Mouse (Mus musculus) limb, embryonic 14.5 days (tissue): ENCODE measurements at regions not wholly inside any gene's neighbourhood (a gene's known extent, or its start where the extent isn't known, plus 50 kb on each side); places are given as distances from the start of the nearest gene placed in this dataset.

Experiments
- ATAC-seq: fragments of 200-750 bp; cut with Nextera tagmentation; 2 replicates; pipeline ENCODE4 v1.8.0; 2017; ENCODE audit warnings: low read depth, moderate number of reproducible peaks, moderate TSS enrichment; ENCODE audit not compliant: low FRiP score
- DNase-seq: peaks from one replicate; pipeline ENCODE4 v3.0.0-alpha.2; 2015; ENCODE audit warnings: low spot score
- H3K27ac ChIP-seq: fragments of 300-500 bp; sonication (generic); replicated peaks from 2 replicates; pipeline ENCODE4 v1.5.1; 2014; ENCODE audit warnings: low read depth, mild to moderate bottlenecking, low read length, moderate library complexity, mixed read lengths
- H3K27me3 ChIP-seq: fragments of 300-500 bp; sonication (generic); 2 replicates; pipeline ENCODE4 v1.6.1; 2014; ENCODE audit warnings: low read length, mixed read lengths; ENCODE audit not compliant: control insufficient read depth, insufficient read depth
- H3K36me3 ChIP-seq: fragments of 300-500 bp; sonication (generic); 2 replicates; pipeline ENCODE4 v1.6.1; 2014; ENCODE audit warnings: mild to moderate bottlenecking, low read length, moderate library complexity, mixed read lengths; ENCODE audit not compliant: control insufficient read depth, insufficient read depth
- H3K4me1 ChIP-seq: fragments of 300-500 bp; sonication (generic); 2 replicates; pipeline ENCODE4 v1.6.1; 2014; ENCODE audit warnings: antibody characterized with exemption, low read length, mixed read lengths; ENCODE audit not compliant: control insufficient read depth, insufficient read depth
- H3K4me2 ChIP-seq: fragments of 300-500 bp; sonication (generic); replicated peaks from 2 replicates; pipeline ENCODE4 v1.6.1; 2014; ENCODE audit warnings: low read depth, mild to moderate bottlenecking, low read length, moderate library complexity; ENCODE audit not compliant: severe bottlenecking
- H3K4me3 ChIP-seq: fragments of 300-500 bp; sonication (generic); replicated peaks from 2 replicates; pipeline ENCODE4 v1.5.1; 2014; ENCODE audit warnings: low read length
- H3K9ac ChIP-seq: fragments of 300-500 bp; sonication (generic); 2 replicates; pipeline ENCODE4 v1.6.1; 2014; ENCODE audit warnings: mild to moderate bottlenecking, low read depth, low read length, moderate library complexity; ENCODE audit not compliant: severe bottlenecking
- H3K9me3 ChIP-seq: fragments of 300-500 bp; sonication (generic); 2 replicates; pipeline ENCODE4 v1.6.1; 2016; ENCODE audit warnings: low read length; ENCODE audit not compliant: control insufficient read depth
- POLR2A ChIP-seq: fragments of 200-500 bp; IDR thresholded peaks from 2 replicates; pipeline ENCODE4 v1.8.0; 2012; ENCODE audit warnings: inconsistent platforms, mild to moderate bottlenecking, moderate library complexity, borderline replicate concordance; ENCODE audit not compliant: insufficient read depth, insufficient read length; ENCODE audit errors: extremely low read depth
- WGBS: fragments of 180-500 bp; shearing (Covaris S2); extraction: QIAGEN DNeasy Blood & Tissue Kit; methylation state at CpG from one replicate; pipeline ENCODE4 v1.1.7; 2014; 5-methylcytosine and 5-hydroxymethylcytosine counted together

DNA sequence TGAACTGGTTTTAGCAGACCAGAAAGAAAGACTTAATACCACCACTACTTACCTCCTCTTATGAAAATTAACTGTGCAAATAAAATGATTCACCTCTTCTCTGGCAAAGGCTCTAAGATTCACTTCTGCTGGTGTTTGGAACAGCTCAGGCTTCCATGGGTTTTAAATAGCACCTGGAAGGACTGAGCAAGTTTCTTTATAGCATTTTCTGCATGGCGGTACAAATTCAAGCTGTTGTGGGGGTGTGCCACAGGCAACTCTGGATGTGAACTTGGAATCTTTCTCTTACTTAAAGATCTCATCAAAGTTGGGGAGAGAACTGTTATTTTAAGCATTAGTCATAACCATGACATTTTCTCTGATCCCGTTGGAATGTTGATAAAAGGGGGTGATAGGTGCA lies 350.1 kb upstream of the Cd180 start:
- H3K36me3 ChIP-seq = no peaks in the 10 kb centered on the region
- WGBS = 76% methylated on average over 2 of the region's 2 CpGs
- no peak overlapping the region for H3K9ac ChIP-seq
- ATAC-seq = no peak
- no peaks in the 10 kb centered on the region for H3K27me3 ChIP-seq
- TF ChIP-seq POLR2A = no peak
- H3K4me3 ChIP-seq = no peak overlapping the region
- H3K4me1 ChIP-seq = no peaks in the 10 kb centered on the region
- DNase-seq = no peak
- no peak overlapping the region for H3K27ac ChIP-seq
- H3K4me2 ChIP-seq = no peak overlapping the region
- peaks cover 3% of the 10 kb centered on the region; the same call in 1 of the 2 replicates for H3K9me3 ChIP-seq

DNA sequence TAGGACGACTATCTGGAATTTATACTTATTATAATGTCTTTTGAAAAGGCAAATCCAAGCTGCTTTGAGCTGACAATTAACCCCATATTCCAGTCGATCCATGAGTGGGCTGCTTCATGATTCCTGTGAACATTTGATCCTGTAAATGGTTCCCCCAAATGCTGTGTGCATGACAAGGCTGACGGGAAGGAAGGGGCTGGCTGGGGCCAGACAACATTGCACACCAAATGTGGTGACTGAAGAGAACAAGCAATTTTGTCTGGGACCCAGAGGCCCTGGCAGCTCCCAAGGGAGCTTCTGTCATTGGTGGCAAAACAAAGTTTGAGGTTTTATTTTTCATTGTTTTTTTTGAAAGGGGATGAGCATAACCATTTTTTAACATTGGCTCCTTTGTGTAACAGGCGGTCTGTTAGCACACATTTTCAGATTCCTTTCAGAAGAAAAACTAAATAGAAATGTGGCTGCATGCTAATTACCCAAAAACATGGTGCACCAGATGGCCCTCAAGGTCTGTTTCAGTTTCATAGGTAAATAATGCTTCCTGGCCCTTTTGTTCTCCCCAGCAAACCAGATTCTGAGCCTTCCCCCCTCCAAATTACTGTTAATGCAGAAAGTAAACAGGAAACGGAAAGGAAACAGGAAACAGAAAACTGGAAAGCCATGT lies 348.6 kb upstream of the Cd180 start:
- no peak overlapping the region for H3K9ac ChIP-seq
- H3K36me3 ChIP-seq = no peaks in the 10 kb centered on the region
- H3K4me2 ChIP-seq = no peak overlapping the region
- H3K4me1 ChIP-seq = no peaks in the 10 kb centered on the region
- 68% methylated on average over 5 of the region's 5 CpGs for WGBS
- no peak for TF ChIP-seq POLR2A
- H3K27ac ChIP-seq = no peak overlapping the region
- ATAC-seq (no peak), DNase-seq (no peak)
- no peaks in the 10 kb centered on the region for H3K27me3 ChIP-seq
- H3K9me3 ChIP-seq = no peaks in the 10 kb centered on the region
- no peak overlapping the region for H3K4me3 ChIP-seq

DNA sequence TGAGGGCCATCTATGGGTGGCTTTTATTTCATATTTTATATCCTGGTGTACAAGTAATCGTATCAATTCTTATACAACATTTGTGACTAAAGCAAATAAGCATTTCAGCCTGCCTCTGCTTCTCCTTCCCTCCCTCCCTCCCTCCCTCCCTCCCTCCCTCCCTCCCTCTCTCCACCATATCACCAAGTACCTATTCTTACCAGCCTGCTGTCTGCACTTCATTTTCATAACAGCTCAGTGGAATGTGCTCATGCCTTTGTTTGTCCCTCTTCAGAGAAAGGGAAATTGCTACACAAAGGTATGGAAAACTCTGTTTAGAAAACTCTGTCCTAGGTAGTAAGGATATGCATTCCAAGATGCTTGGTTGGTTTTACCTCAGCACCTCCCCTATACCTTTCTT lies 343.9 kb upstream of the Cd180 start:
- no peak overlapping the region for H3K4me2 ChIP-seq
- WGBS = 89% methylated on average over 1 of the region's 1 CpGs
- DNase-seq = no peak
- no peak for ATAC-seq
- no peak for TF ChIP-seq POLR2A
- H3K9ac ChIP-seq = no peak overlapping the region
- no peak overlapping the region for H3K27ac ChIP-seq
- H3K27me3 ChIP-seq = no peaks in the 10 kb centered on the region
- H3K4me3 ChIP-seq = no peak overlapping the region
- no peaks in the 10 kb centered on the region for H3K36me3 ChIP-seq
- no peaks in the 10 kb centered on the region for H3K4me1 ChIP-seq
- no peaks in the 10 kb centered on the region for H3K9me3 ChIP-seq

DNA sequence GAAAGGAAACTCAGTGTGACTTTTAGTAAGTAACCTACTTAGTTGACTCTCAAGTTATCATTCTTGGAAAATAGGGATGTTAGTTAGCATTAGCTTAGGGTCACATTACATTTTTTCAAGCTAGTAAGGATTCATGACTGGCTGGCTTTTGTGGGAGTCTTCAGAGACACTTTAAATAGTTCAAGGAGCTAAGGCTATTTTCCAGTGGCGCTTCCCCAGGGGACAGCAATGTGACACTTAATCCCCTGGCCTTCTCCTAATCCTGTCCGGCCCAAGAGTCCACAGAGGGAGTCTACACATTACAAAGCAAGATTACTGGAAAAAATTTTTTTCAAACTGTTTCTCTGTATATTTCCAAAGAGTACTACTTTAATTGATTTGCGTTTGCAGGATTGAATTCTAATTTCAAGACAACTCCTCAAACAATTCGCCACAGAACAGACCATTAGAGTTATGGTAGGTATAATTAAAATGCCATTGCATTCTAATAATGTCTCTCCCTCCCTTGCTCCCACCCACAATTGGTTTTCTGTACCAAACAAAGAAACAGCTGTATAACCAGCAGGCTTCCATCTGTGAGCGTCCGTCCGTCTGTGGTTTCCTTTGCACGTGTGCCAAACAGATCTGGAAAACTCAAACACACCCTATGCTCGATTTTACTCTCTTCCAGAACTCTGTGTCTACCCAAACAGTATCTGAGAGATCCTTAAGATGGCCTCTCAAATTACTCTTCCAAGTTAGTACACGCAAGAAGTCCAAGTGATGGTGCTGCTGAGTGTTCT lies 341.1 kb upstream of the Cd180 start:
- 56% methylated on average over 10 of the region's 10 CpGs for WGBS
- H3K9me3 ChIP-seq = no peaks in the 10 kb centered on the region
- no peaks in the 10 kb centered on the region for H3K36me3 ChIP-seq
- DNase-seq = no peak
- no peak overlapping the region for H3K4me2 ChIP-seq
- no peak overlapping the region for H3K9ac ChIP-seq
- H3K4me1 ChIP-seq = no peaks in the 10 kb centered on the region
- H3K27ac ChIP-seq = no peak overlapping the region
- TF ChIP-seq POLR2A = no peak
- no peak overlapping the region for H3K4me3 ChIP-seq
- H3K27me3 ChIP-seq = no peaks in the 10 kb centered on the region
- ATAC-seq = no peak

DNA sequence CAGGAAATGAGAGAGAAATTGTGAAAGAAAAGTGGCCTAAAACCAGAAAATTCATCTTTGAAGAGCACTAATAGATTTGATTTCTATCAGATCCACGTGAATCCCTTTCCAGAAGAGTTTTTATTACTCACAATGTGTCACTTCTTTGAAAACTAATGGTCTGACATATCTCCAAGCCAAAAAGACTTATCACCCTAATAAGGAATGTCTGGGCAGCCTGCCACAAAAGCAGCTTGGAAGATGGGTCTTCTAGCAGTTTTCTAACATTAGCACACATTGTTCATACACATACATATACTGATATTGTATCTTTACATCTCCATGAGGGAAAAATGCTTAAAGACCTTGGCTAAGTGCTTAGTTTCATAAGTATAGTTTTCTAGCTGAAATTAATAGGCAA lies 337.8 kb upstream of the Cd180 start:
- no peaks in the 10 kb centered on the region for H3K36me3 ChIP-seq
- TF ChIP-seq POLR2A = no peak
- H3K9me3 ChIP-seq = no peaks in the 10 kb centered on the region
- no peak overlapping the region for H3K4me2 ChIP-seq
- H3K27me3 ChIP-seq = no peaks in the 10 kb centered on the region
- no peak overlapping the region for H3K4me3 ChIP-seq
- H3K4me1 ChIP-seq = no peaks in the 10 kb centered on the region
- WGBS = 40% methylated on average over 1 of the region's 1 CpGs
- ATAC-seq (no peak), DNase-seq (peak; percentile 84)
- H3K9ac ChIP-seq = no peak overlapping the region
- H3K27ac ChIP-seq = no peak overlapping the region
